Mouse (Mus musculus) ovary, postnatal 14 days (tissue): Measurements from ENCODE around the gene Pacrg.

Experiments
- DNase-seq: peaks from one replicate; pipeline ENCODE4 v3.0.0; 2022; ENCODE audit warnings: low spot score

Pacrg gene

GRCm38 (mm10) chr17:10371472-10371871 lies 468.6 kb downstream of the Pacrg start:
- DNase-seq: no peak

GRCm38 (mm10) chr17:10370660-10371130 lies 469.4 kb downstream of the Pacrg start:
- no peak for DNase-seq

- no peak for DNase-seq
Measured at GRCm38 (mm10) chr17:10369961-10370659, 470.0 kb downstream of the Pacrg start.

GRCm38 (mm10) chr17:10367044-10367443 lies 473.1 kb downstream of the Pacrg start:
- DNase-seq: no peak

DNA sequence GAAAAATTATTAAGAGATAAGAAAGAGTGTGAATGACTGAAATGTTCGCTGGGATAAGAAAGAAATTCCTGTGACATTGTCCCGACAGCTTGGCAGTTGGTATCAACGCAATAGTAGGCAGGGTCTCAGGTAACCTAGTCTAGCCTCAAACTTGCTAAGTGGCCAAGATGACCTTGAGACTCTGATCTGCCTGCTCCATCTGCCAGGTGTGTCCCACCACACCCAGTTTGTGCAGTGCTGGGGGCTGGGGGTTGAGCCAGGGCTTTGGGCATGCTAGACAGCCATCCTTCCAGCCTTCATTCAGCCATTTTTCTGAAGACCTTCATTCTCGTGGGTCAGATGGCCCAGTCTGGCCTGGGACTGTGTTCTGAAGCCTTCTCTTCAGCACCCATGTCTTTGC lies 473.5 kb downstream of the Pacrg start:
- no peak for DNase-seq

- DNase-seq: no peak
Measured at GRCm38 (mm10) chr17:10365501-10366482, 474.3 kb downstream of the Pacrg start.

DNA sequence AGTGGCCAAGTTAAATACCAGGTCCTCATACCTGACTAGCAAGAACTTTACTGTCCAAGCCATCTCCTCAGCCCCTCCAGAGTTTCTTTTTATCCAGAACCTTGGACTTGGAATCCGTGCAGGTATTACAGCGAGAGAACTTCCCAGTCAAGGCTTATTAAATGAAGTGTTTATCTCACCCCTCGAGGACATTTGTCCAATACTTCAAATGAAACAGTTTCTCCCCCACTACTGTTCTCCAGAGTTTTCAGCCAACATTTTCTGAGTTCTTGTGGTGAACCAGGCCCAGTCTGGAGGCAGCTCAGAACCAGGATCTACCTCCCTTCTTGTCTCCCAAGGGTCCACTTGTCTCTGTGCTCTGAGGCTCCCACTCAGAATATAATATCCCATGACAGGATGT lies 477.0 kb downstream of the Pacrg start:
- no peak for DNase-seq

DNA sequence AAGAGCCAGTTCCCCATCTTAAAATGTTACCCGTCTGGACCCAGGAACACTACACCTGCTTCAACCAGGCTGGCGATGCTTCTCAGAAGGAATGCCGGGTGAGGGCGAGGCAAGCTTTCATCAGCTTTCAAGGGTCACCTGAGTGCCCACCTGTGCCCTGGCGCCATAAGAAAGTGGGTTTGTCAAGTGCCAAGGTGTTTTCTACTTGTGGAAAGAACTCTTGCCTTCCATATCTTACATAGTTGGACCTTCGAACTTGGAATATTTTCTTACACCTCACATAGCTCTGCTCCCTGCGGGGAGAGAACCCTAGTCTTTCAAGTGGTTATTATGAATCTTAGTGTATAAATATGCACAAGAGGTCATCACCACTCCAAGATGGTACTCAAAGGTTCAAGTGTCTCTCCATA lies 478.2 kb downstream of the Pacrg start:
- no peak for DNase-seq

DNA sequence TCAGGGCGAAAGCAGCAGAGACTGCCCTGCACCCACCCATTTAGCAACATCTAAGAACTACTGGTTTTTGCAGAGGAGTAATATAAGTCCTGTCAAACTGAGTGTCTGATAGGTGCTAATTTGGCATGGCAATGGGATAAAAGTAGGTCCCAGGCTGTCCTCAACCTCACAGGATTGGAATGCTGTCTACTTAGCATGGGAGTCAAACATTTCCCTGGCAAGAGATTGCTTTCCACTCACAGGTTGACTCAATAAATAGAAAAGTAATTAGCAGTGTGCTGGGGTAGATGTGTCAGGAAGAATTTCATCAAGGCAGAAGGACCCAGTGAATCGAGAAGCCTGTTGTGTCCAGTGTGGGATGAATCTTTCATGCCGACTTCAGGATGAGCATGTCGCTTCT lies 479.4 kb downstream of the Pacrg start:
- DNase-seq: no peak

- no peak for DNase-seq
Measured at GRCm38 (mm10) chr17:10359466-10359865, 480.6 kb downstream of the Pacrg start.

DNA sequence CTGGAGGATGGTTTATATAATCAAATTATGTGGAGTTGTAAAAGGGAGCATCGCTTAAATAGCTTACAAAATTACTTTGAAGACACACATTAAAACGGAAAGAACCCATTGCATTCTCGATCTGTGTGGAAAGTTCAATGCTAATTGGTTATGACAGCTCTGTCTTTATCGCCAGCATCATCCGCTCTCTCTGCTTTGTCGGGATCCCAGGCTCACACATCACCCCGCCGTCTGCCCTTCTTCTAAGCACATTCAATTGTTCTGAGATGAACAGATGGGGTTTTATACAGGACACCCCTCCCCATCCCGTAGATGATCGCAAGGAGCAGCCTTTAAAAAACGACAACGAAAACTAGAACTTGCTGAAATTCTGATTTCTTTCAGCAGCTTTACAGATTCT lies 482.8 kb downstream of the Pacrg start:
- no peak for DNase-seq

DNA sequence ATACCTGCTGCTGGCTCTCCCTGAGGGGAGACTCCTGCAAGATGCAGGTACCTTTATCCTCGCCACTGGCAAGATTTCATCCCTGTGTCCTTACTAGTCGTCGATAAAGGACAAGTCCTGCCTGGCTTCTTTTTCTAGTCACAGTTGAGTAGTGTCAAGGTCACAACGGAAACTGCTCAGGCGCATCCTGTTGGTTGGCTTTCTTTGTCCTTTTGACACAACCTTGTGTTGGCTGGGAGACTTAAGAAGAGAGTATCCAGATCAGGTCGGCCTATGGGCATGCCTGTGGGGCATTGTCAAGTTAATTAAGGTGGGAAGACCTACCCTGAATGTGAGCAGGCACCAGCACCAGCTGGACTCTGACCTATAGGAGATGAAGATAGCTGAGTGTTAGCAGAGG lies 483.8 kb downstream of the Pacrg start:
- DNase-seq: no peak

DNA sequence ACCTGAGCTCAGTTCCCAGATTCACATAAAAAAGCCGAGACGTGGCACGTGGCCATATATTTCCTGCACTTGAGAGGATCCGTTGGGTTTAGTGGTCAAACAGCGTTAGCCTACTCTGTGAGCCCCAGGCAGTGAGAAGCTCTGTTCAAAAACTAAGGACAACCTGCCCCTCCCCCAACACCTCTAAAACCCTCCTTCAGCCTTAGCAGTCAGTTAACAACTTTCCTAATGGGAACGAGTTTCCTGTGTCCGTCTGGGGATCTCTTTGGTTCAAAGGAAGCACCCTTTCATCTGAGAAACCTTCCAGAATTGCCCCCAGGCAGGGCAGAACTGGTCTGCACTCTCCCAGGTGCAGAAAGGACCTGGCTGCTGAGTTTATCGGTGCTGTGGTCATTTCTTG lies 484.4 kb downstream of the Pacrg start:
- DNase-seq: no peak
